Mouse (Mus musculus) embryonic facial prominence, embryonic 14.5 days (tissue): ENCODE measurements around the gene Prm1. TPM values are rescaled to one million over a fixed set of nuclear protein-coding genes. Genes with fewer than 3 reads are reported as not detected.
"Not testable (repeated sequence)": the region's sequence is repeated elsewhere in the genome, so short reads cannot be mapped to it uniquely, and the experiment has no call there.

ENCODE experiments used
- ATAC-seq: fragments of 200-750 bp; cut with Nextera tagmentation; 2 replicates; pipeline ENCODE4 v1.8.0; 2017; ENCODE audit warnings: low read depth, moderate number of reproducible peaks, moderate TSS enrichment
- DNase-seq: peaks from one replicate; pipeline ENCODE4 v3.0.0-alpha.2; 2015; ENCODE audit warnings: low spot score
- H3K27ac ChIP-seq: fragments of 300-500 bp; sonication (generic); replicated peaks from 2 replicates; pipeline ENCODE4 v1.5.1; 2014; ENCODE audit warnings: low read depth, mild to moderate bottlenecking, low read length, moderate library complexity
- H3K27me3 ChIP-seq: fragments of 300-500 bp; sonication (generic); replicated peaks from 2 replicates; pipeline ENCODE4 v1.6.1; 2014; ENCODE audit warnings: low read length; ENCODE audit not compliant: control insufficient read depth, insufficient read depth
- H3K36me3 ChIP-seq: fragments of 300-500 bp; sonication (generic); 2 replicates; pipeline ENCODE4 v1.6.1; 2014; ENCODE audit warnings: low read length, mixed read lengths; ENCODE audit not compliant: control insufficient read depth, insufficient read depth
- H3K4me1 ChIP-seq: fragments of 300-500 bp; sonication (generic); 2 replicates; pipeline ENCODE4 v1.6.1; 2014; ENCODE audit warnings: antibody characterized with exemption, low read length; ENCODE audit not compliant: control insufficient read depth, insufficient read depth
- H3K4me2 ChIP-seq: fragments of 300-500 bp; sonication (generic); 2 replicates; pipeline ENCODE4 v1.6.1; 2014; ENCODE audit warnings: low read depth, mild to moderate bottlenecking, low read length, moderate library complexity, mixed read lengths
- H3K4me3 ChIP-seq: fragments of 300-500 bp; sonication (generic); 2 replicates; pipeline ENCODE4 v1.5.1; 2014; ENCODE audit warnings: low read depth, mild to moderate bottlenecking, low read length
- H3K9ac ChIP-seq: fragments of 300-500 bp; sonication (generic); 2 replicates; pipeline ENCODE4 v1.6.1; 2014; ENCODE audit warnings: low read depth, mild to moderate bottlenecking, low read length, moderate library complexity, mixed read lengths
- H3K9me3 ChIP-seq: fragments of 300-500 bp; sonication (generic); 2 replicates; pipeline ENCODE4 v1.6.1; 2016; ENCODE audit warnings: low read length; ENCODE audit not compliant: control insufficient read depth
- WGBS: fragments of 180-500 bp; shearing (Covaris S2); extraction: QIAGEN DNeasy Blood & Tissue Kit; methylation state at CpG from one replicate; pipeline ENCODE4 v1.1.7; 2014; 5-methylcytosine and 5-hydroxymethylcytosine counted together
- polyA plus RNA-seq: library from polyadenylated mRNA; unstranded; fragments of >200 nt; fragmentation: Nextera tagmentation; extraction: Ambion mirVana; gene quantifications from 2 replicates; pipeline ENCODE4 v1.2.1, GENCODE M21; 2014

The Prm1 gene
- polyA plus RNA-seq, 1 experiment from 2014 or later: not detected

- H3K9me3 ChIP-seq: no peaks in the 10 kb centered on the region
- 80% methylated on average over 4 of the region's 4 CpGs for WGBS
- no peak overlapping the region for H3K9ac ChIP-seq
- H3K27ac ChIP-seq: no peak overlapping the region
- H3K4me3 ChIP-seq: no peak overlapping the region
- no peaks in the 10 kb centered on the region for H3K36me3 ChIP-seq
- no peak for DNase-seq
- H3K27me3 ChIP-seq: no peaks in the 10 kb centered on the region
- no peak for ATAC-seq
- H3K4me1 ChIP-seq: no peaks in the 10 kb centered on the region
- H3K4me2 ChIP-seq: no peak overlapping the region
Measured at GRCm38 (mm10) chr16:10813726-10814125, 8.1 kb upstream of the Prm1 start.

- no peaks in the 10 kb centered on the region for H3K9me3 ChIP-seq
- H3K9ac ChIP-seq: no peak within 1 kb of the TSS
- WGBS: 85% methylated on average over 2 of the region's 2 CpGs
- no peaks in the 10 kb centered on the region for H3K27me3 ChIP-seq
- no peak within 1 kb of the TSS for H3K4me2 ChIP-seq
- DNase-seq (no peak), ATAC-seq (no peak)
- no peak within 1 kb of the TSS for H3K27ac ChIP-seq
- no peaks in the 10 kb centered on the region for H3K36me3 ChIP-seq
- no peaks in the 10 kb centered on the region for H3K4me1 ChIP-seq
- H3K4me3 ChIP-seq: no peak within 1 kb of the TSS
Measured at GRCm38 (mm10) chr16:10812865-10813371, 7.3 kb upstream of the Prm1 start, which contains the start of gene Gm11172. Gene Gm11172 (plus strand): TSS chr16:10812915.

GRCm38 (mm10) chr16:10810376-10810775 is 4.7 kb upstream of the Prm1 start:
- WGBS: 91% methylated on average over 1 of the region's 1 CpGs
- H3K27me3 ChIP-seq: no peaks in the 10 kb centered on the region
- H3K9ac ChIP-seq: no peak overlapping the region
- no peak overlapping the region for H3K4me3 ChIP-seq
- H3K36me3 ChIP-seq: no peaks in the 10 kb centered on the region
- H3K9me3 ChIP-seq: no peaks in the 10 kb centered on the region
- no peak overlapping the region for H3K27ac ChIP-seq
- H3K4me2 ChIP-seq: no peak overlapping the region
- ATAC-seq: no peak
- DNase-seq: no peak
- no peaks in the 10 kb centered on the region for H3K4me1 ChIP-seq

- WGBS: 72% methylated on average over 3 of the region's 3 CpGs
- H3K4me1 ChIP-seq, H3K27ac ChIP-seq, DNase-seq, H3K9ac ChIP-seq, H3K36me3 ChIP-seq, H3K4me3 ChIP-seq, H3K9me3 ChIP-seq, H3K27me3 ChIP-seq, H3K4me2 ChIP-seq: not testable (repeated sequence)
- ATAC-seq: 0 out of 2 replicates have a peak, but pooled peaks have one; percentile 53
Measured at GRCm38 (mm10) chr16:10802420-10802819, 3.2 kb downstream of the Prm1 start.

GRCm38 (mm10) chr16:10796034-10796433 is 9.6 kb downstream of the Prm1 start, which contains the start of gene Prm2:
Gene Prm2 (minus strand): TSS chr16:10796134.
- DNase-seq (no peak), ATAC-seq (no peak)
- Histone ChIP-seq H3K27me3 (peaks cover 16% of the 10 kb centered on the region), H3K4me1 (no peaks in the 10 kb centered on the region), H3K4me3 (no peak within 1 kb of the TSS), H3K4me2 (no peak within 1 kb of the TSS), H3K36me3 (no peaks in the 10 kb centered on the region), H3K27ac (no peak within 1 kb of the TSS), H3K9me3 (no peaks in the 10 kb centered on the region), H3K9ac (no peak within 1 kb of the TSS)
- WGBS: 78% methylated on average over 6 of the region's 6 CpGs

- no peaks in the 10 kb centered on the region for H3K9me3 ChIP-seq
- peaks cover 3% of the 10 kb centered on the region; the same call in 1 of the 2 replicates for H3K4me1 ChIP-seq
- no peaks in the 10 kb centered on the region for H3K36me3 ChIP-seq
- ATAC-seq: no peak
- DNase-seq: no peak
- H3K27ac ChIP-seq: no peak within 1 kb of the TSS
- no peak within 1 kb of the TSS for H3K4me3 ChIP-seq
- no peak within 1 kb of the TSS for H3K9ac ChIP-seq
- WGBS: 75% methylated on average over 9 of the region's 9 CpGs
- H3K4me2 ChIP-seq: no peak within 1 kb of the TSS
- peaks cover 5% of the 10 kb centered on the region for H3K27me3 ChIP-seq
Measured at GRCm38 (mm10) chr16:10790702-10791101, 14.9 kb downstream of the Prm1 start, which contains the start of gene Prm3. Gene Prm3 (minus strand): TSS chr16:10790914.

- WGBS: 65% methylated on average over 4 of the region's 4 CpGs
- Histone ChIP-seq H3K4me2 (no peak overlapping the region), H3K4me1 (peaks cover 4% of the 10 kb centered on the region), H3K36me3 (no peaks in the 10 kb centered on the region), H3K9me3 (no peaks in the 10 kb centered on the region), H3K4me3 (no peak overlapping the region), H3K9ac (no peak overlapping the region), H3K27me3 (no peaks in the 10 kb centered on the region), H3K27ac (no peak overlapping the region)
- DNase-seq (peak; percentile 10), ATAC-seq (no peak)
Measured at GRCm38 (mm10) chr16:10788866-10789265, 16.8 kb downstream of the Prm1 start.

GRCm38 (mm10) chr16:10788271-10788670 is 17.4 kb downstream of the Prm1 start, which contains the start of gene Tnp2:
Gene Tnp2 (minus strand): TSS chr16:10788660.
- ATAC-seq (no peak), DNase-seq (no peak)
- Histone ChIP-seq H3K9ac (no peak within 1 kb of the TSS), H3K36me3 (no peaks in the 10 kb centered on the region), H3K9me3 (no peaks in the 10 kb centered on the region), H3K4me3 (no peak within 1 kb of the TSS), H3K27me3 (no peaks in the 10 kb centered on the region), H3K27ac (no peak within 1 kb of the TSS), H3K4me2 (no peak within 1 kb of the TSS), H3K4me1 (peaks cover 10% of the 10 kb centered on the region)
- WGBS: 48% methylated on average over 14 of the region's 16 CpGs

- DNase-seq (no peak), ATAC-seq (no peak)
- Histone ChIP-seq H3K36me3 (no peaks in the 10 kb centered on the region), H3K4me1 (peaks cover 16% of the 10 kb centered on the region), H3K9ac (no peak overlapping the region), H3K9me3 (no peaks in the 10 kb centered on the region), H3K27me3 (no peaks in the 10 kb centered on the region), H3K27ac (no peak overlapping the region), H3K4me3 (no peak overlapping the region), H3K4me2 (peak overlapping the region; percentile 7; the same call in 1 of the 2 replicates)
- 83% methylated on average over 7 of the region's 7 CpGs for WGBS
Measured at GRCm38 (mm10) chr16:10787548-10788058, 18.0 kb downstream of the Prm1 start.
